Mouse (Mus musculus): ENCODE measurements at regions not wholly inside any gene's neighbourhood (a gene's known extent, or its start where the extent isn't known, plus 50 kb on each side); places are given as distances from the start of the nearest gene placed in this dataset.

GRCm38 (mm10) chr8:44812360-44812759, 122.9 kb upstream of the Fat1 start:
- no peak for TF ChIP-seq POLR2A (IDR thresholded peaks at IDR 0.05; ENCODE audit: borderline replicate concordance, extremely low read depth, insufficient read depth, insufficient read length, poor library complexity, severe bottlenecking)
- no peak for TF ChIP-seq CTCF (IDR thresholded peaks at IDR 0.05; ENCODE audit: borderline replicate concordance, extremely low read depth, insufficient read depth, insufficient read length)

All from brain, embryonic 14.5 days (tissue).